Mouse (Mus musculus): ENCODE data around the gene Mutyh.
"Not testable (repeated sequence)": the region's sequence is repeated elsewhere in the genome, so short reads cannot be mapped to it uniquely, and the experiment has no call there.

The Mutyh gene

DNA sequence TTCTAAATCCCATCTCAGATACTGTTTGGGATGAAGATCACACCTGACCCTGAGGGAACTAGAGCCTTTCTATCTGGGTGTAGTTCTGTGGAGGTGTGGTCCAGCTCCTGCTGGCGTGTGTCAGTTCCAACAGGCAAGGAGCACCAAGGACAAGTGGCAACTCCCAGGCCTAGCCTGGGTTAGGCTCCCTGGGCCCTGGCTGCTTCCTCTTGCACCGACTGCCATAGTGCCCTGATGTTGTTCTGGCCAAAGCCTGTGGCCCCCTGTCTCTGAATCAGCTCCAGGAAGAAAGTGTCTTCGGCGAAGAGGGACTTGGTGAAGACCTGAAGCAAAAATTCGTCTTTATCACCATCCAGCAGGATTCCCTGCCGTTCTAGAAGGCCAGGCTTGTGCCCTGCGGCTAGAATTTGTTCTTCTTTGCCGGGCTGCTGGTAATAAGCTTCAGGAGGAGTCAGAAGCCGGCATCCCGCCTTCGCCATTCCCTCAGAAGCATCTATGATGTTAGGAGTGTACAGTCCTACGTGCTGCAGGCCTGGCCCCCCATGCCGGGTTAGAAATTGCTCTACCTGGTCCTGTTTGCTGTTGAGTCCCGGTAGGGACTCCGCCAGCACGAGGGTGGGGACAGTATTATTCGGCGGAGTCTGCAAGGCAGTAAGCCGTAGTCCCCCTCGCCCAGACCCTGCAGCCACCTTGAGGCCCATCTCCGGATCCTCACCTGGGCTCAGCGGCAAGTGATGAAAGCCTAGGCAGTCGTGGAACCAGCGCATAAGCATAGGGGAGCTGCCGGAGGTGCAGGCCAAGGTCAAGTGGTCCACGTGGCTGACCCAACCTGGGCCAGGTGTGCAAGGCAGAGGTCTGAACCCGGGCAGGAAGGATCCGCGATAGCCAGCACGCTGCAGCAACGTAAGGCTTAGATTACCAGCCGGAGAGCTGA lies 12.7 kb downstream of the Mutyh start:
- in situ Hi-C loops (cut with MboI; ENCODE audit: low sequenced_read_pairs), result no loop called here

- in situ Hi-C loops (cut with MboI; ENCODE audit: low sequenced_read_pairs), result no loop called here
Observed at GRCm38 (mm10) chr4:116820902-116821693, 13.6 kb downstream of the Mutyh start.

- in situ Hi-C loops (cut with MboI; ENCODE audit: low sequenced_read_pairs), result no loop called here
Observed at GRCm38 (mm10) chr4:116821694-116822016, 14.1 kb downstream of the Mutyh start, which contains the start of gene Hpdl. Hpdl (minus strand) TSS chr4:116821707.

DNA sequence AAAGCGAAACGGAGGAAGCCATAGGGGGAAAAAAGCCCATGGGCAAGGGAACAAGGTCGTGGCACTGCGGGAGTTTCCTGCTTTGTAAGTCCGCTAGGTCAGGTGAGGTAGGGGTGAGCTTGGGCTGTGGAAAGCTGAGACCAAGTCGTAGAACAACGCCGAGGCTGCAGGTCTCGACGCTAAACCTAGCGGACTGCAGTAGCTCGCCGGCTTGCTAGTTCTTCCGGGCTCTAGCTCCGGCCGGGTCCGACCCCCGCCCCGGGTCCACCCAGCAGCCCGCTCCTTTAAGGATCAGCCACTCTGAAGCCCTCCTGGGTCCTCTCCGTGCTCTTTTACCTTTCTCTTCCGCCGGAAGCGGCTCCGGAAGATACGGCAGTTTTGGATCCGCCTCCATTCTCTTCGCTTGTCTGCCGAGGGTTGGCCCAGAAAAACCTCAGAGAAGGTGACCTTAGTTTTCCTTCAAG lies 17.1 kb downstream of the Mutyh start:
- in situ Hi-C loops (cut with MboI; ENCODE audit: low sequenced_read_pairs), result no loop called here

DNA sequence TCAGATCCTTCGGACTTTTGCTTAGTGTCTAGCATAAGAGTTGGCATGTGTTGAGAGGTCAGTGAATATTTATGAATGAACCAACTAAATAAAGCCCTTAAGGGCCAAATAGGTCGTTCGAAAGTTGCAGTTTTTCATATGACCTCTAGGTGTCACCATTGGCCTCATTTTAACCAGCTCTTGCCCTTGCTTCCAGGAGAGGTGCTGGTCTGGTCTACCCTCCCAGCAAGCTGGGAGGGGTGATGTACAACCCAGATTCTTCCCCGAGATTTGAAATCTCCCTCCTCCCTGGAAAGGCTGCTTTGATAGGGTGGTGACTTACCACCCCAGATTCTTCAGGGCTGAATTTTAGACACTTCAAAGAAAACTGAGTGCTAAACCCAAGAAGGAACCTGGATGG lies 20.3 kb downstream of the Mutyh start:
- in situ Hi-C loops (cut with MboI; ENCODE audit: low sequenced_read_pairs), result no loop called here

DNA sequence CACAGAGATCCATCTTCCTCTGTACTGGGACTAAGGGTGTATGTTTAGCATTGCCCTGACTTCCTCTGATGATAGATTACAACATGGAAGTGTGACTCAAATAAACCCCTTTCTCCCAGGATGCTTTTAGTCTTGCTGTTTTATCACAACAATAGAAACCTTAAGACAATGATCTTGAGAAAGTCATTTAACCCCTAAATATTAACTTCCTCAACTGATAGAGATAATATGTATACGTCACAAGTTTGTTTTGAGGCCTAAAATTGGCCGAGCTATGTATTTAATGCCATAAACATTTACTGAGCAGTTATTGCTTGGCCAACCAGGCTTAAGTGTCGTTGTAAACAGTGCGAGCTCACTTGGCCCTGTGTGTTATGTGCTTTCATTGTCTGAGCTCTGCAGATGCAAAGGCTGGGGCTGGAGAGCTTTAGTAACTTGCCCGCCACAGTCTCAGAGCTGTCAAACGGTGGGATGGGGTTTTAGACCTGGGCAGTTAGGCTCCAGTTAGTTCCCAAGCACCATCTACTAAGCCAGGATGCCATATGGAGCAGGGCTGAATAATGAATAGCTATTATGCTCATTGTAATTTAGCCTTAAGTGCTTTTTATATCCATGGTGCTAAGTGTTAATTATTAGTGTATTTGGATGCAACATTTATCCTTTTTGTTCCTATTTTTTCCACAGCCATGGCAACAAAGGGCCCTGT lies 22.0 kb downstream of the Mutyh start:
- in situ Hi-C loops (cut with MboI; ENCODE audit: low sequenced_read_pairs), result loop anchor here (5.0 kb wide), 1 partner anchor 163 kb away; the partner anchor contains the start of gene Urod

DNA sequence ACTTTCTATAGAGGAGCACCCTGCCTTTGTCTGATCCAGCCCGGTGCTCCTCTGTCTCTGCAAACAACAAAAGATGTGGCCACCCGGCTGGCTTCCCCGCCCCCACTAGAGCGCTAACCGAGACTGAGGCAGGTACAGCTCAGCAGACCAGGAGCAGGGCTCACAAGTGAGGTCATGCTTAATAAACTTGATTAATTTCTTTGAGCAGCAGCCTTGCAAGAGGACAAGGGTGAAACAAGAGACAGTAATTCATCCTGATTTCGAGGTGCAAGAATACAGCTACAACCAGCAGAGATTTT lies 22.5 kb downstream of the Mutyh start:
- in situ Hi-C loops (cut with MboI; ENCODE audit: low sequenced_read_pairs), result loop anchor here (5.0 kb wide), 1 partner anchor 162 kb away; the partner anchor contains the start of gene Urod

DNA sequence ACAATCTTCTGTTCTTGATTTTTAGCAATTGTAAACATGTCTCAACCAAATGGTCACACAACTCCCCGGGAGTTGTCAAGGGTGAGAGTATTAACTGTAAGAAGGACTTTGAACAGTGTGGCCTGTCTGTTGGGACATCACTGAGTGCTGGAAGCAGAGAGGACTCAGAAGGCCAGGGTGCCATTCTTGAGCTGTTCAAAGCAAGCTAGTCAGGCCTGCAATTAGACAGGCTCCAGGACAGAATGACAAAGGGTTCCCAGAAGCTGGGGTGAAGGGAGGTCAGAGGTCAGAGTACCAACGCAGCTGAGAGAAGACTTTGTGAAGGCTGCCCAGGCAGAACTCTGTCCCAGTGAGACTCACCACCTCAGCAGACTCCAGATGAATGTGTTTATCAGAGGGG lies 31.5 kb downstream of the Mutyh start:
- in situ Hi-C loops (cut with MboI; ENCODE audit: low sequenced_read_pairs), result no loop called here

DNA sequence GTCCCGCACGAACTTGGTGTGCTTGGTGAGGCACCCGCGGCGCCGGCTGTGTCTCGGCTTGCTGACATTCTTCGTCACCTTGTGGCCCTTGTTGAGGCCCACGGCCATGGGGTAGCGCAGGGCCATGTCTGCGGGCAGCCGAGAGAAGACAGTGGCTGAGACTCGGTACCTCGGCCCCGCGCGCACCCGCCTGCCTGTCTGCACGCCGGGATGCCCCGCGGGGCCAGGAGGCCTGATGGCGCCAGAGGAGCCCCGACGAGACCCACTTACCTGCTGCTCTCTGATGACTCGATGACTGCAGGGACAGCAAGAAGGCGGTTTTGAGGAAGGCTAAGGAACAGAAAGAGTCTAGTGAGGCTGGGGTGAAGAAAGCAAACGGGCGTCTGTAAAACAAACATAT lies 32.6 kb downstream of the Mutyh start:
- in situ Hi-C loops (cut with MboI; ENCODE audit: low sequenced_read_pairs), result not testable (repeated sequence)

- in situ Hi-C loops (cut with MboI; ENCODE audit: low sequenced_read_pairs), result no loop called here
Observed at GRCm38 (mm10) chr4:116840841-116841240, 33.3 kb downstream of the Mutyh start.

DNA sequence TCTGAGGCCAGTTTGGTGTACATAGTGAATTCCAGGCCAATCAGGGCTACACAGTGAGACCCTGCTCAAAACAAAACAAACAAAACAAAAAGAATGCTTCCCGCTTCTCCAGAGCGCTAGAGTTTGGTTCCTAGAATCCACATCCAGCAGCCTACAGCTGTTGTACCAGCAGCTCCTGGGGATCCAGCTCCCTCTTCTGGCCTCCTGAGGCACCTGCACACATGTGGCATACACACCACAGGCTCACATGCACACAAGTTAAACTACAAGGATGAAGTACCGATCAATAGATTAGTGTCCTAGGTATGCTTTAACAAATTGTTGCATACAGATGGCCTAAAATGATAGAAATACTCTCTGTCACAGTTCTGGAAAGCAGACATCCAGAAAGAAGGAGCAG lies 36.8 kb downstream of the Mutyh start:
- in situ Hi-C loops (cut with MboI; ENCODE audit: low sequenced_read_pairs), result no loop called here

DNA sequence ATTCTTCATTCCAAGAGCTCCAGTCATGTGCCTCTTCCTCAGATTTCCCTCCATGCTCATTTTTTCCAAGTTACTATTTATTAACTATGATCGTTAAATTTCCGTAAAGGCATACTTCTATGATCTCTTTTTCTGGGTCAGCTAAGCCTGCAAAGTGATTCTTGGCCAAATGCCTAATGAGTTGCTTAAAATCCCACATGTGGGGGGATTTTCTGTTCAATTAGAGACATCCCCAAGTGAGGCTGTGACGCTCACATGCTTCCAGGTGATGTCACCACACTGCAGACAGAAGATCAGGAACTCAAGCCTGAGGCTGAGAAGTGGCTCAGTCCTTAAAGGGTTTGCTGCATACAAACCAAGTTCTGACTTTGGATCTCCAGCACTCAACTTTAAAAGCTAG lies 42.4 kb downstream of the Mutyh start:
- in situ Hi-C loops (cut with MboI; ENCODE audit: low sequenced_read_pairs), result no loop called here

GRCm38 (mm10) chr4:116854286-116854685 lies 46.8 kb downstream of the Mutyh start:
- in situ Hi-C loops (cut with MboI; ENCODE audit: low sequenced_read_pairs), result no loop called here

DNA sequence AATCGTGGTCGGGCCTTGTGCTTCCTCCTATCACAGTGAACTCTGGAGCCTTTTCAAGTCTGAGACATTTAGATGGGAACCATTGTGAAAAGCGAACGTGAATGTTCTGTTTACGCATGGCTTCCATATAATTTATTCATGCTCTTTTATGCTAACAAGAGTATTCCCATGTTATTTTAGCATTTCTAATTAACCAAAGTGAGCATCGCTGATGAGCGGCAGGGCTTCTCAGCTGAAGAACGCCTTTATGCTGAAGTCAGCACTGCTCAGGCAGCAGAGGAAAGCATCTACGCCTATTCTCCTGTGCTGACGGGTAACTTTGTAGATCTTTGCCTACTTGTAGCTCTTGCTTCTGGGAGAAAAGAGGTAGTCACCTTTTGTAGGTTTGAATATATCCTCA lies 49.7 kb downstream of the Mutyh start:
- in situ Hi-C loops (cut with MboI; ENCODE audit: low sequenced_read_pairs), result no loop called here

- in situ Hi-C loops (cut with MboI; ENCODE audit: low sequenced_read_pairs), result no loop called here
Observed at GRCm38 (mm10) chr4:116859711-116860110, 52.2 kb downstream of the Mutyh start.

GRCm38 (mm10) chr4:116862023-116862422 lies 54.5 kb downstream of the Mutyh start:
- in situ Hi-C loops (cut with MboI; ENCODE audit: low sequenced_read_pairs), result no loop called here

All from CH12F3 (cell line).